Mouse (Mus musculus): Measurements from ENCODE around the gene Lhpp. TPM values are rescaled to one million over a fixed set of nuclear protein-coding genes. Genes with fewer than 3 reads are reported as not detected.

The Lhpp gene
- polyA plus RNA-seq, 1 experiment from 2014 or later, result 46.6 TPM

DNA sequence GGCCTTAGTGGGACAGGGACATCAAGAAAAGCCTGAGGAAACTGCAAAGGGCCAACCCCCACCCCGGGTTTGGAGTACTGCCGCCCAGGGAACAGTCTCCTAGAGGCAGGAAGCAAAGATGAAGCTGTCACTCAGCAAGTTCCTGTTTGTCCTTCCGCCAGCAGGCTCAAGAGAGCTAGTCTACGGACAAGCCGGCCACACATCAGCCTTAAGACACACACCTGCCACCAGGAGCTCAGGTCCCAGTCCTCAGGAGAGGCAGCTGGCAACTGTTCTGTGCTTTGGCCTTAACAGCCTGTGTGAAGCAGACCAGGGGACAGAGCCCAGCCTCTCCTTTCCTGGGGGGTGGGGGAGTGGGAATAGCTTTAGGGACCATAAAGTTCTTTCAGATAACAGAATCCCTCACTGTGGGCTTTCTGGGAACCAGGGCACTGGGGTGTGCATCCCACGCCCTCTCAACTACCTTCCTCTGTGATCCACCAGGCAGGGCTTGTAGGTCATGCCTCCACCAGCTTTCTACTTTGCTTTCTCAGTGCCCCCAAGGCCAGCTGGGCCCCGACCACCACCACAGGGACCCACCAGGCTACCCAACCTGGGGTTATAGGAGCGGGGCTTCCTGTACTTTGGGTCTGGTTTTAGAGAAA is 103.2 kb downstream of the Lhpp start:
- no peak overlapping the region for H3K4me2 ChIP-seq (replicated peaks)
- peak overlapping the region; percentile 77; the same call in 1 of the 2 replicates for H3K27ac ChIP-seq
- H3K27me3 ChIP-seq (ENCODE audit: control insufficient read depth, insufficient read depth, low read length), result no peaks in the 10 kb centered on the region
- ATAC-seq (ENCODE audit: low FRiP score), result no peak
- DNase-seq (ENCODE audit: low spot score), result no peak
- 74% methylated on average over 8 of the region's 8 CpGs for WGBS
- H3K4me1 ChIP-seq (replicated peaks; ENCODE audit: control insufficient read depth, insufficient read depth, low read length), result peaks cover 33% of the 10 kb centered on the region
- H3K4me3 ChIP-seq (replicated peaks; ENCODE audit: low read length), result no peak overlapping the region
- H3K36me3 ChIP-seq (replicated peaks; ENCODE audit: control insufficient read depth, insufficient read depth), result peaks cover 14% of the 10 kb centered on the region; the same call in 1 of the 2 replicates
- H3K9ac ChIP-seq, result no peak overlapping the region
- H3K9me3 ChIP-seq (ENCODE audit: control insufficient read depth, low read length), result no peaks in the 10 kb centered on the region

DNA sequence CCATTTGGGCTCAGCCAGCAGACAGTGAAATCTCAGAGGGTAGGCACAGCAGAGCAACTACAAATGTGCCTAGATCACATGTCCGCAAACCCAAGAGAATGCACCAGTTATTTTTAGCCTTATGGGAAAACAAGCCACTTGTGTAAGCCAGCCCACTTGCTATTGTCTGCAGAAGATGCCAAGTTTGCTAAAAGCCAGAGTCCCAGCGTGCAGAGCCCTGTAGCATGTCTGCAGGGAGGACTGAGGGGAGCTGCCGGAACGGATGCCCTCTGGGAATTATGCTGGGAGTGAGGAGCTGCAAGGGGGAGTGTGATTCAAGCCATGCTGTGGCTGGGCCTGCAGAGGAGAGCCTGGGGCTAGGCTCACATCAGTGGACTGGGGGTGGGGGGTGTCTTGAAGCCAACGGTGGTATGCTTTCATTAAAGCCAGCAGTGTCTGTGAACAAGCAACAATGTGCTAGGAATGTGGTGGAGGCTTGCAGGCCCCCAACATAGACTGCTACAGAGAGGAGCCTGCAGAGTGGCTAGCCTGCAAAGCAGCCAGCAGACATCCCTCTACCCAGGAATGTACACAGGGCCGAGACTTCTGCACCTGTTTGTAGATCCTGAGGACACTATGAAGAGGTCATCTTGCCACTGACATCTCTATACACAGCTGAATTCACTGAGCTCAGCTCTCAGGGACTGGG is 103.9 kb downstream of the Lhpp start:
- ATAC-seq (ENCODE audit: low FRiP score) (peak; percentile 42; the same call in 1 of the 2 replicates), DNase-seq (ENCODE audit: low spot score) (peak; percentile 71)
- no peak overlapping the region for H3K4me3 ChIP-seq (replicated peaks; ENCODE audit: low read length)
- peaks cover 33% of the 10 kb centered on the region for H3K4me1 ChIP-seq (replicated peaks; ENCODE audit: control insufficient read depth, insufficient read depth, low read length)
- peak overlapping the region; percentile 77 for H3K27ac ChIP-seq
- no peak overlapping the region; the same call in 1 of the 2 replicates for H3K9ac ChIP-seq
- H3K9me3 ChIP-seq (ENCODE audit: control insufficient read depth, low read length), result no peaks in the 10 kb centered on the region
- 47% methylated on average over 6 of the region's 6 CpGs for WGBS
- peaks cover 14% of the 10 kb centered on the region; the same call in 1 of the 2 replicates for H3K36me3 ChIP-seq (replicated peaks; ENCODE audit: control insufficient read depth, insufficient read depth)
- no peaks in the 10 kb centered on the region for H3K27me3 ChIP-seq (ENCODE audit: control insufficient read depth, insufficient read depth, low read length)
- H3K4me2 ChIP-seq (replicated peaks), result no peak overlapping the region

GRCm38 (mm10) chr7:132715259-132715658 is 104.8 kb downstream of the Lhpp start:
- peak overlapping the region; percentile 77; the same call in 1 of the 2 replicates for H3K27ac ChIP-seq
- no peak overlapping the region for H3K4me2 ChIP-seq (replicated peaks)
- no peak overlapping the region for H3K4me3 ChIP-seq (replicated peaks; ENCODE audit: low read length)
- H3K9me3 ChIP-seq (ENCODE audit: control insufficient read depth, low read length), result no peaks in the 10 kb centered on the region
- no peak for DNase-seq (ENCODE audit: low spot score)
- WGBS, result 96% methylated on average over 4 of the region's 4 CpGs
- no peaks in the 10 kb centered on the region for H3K27me3 ChIP-seq (ENCODE audit: control insufficient read depth, insufficient read depth, low read length)
- no peak for ATAC-seq (ENCODE audit: low FRiP score)
- peaks cover 14% of the 10 kb centered on the region; the same call in 1 of the 2 replicates for H3K36me3 ChIP-seq (replicated peaks; ENCODE audit: control insufficient read depth, insufficient read depth)
- no peak overlapping the region for H3K9ac ChIP-seq
- H3K4me1 ChIP-seq (replicated peaks; ENCODE audit: control insufficient read depth, insufficient read depth, low read length), result peaks cover 33% of the 10 kb centered on the region

DNA sequence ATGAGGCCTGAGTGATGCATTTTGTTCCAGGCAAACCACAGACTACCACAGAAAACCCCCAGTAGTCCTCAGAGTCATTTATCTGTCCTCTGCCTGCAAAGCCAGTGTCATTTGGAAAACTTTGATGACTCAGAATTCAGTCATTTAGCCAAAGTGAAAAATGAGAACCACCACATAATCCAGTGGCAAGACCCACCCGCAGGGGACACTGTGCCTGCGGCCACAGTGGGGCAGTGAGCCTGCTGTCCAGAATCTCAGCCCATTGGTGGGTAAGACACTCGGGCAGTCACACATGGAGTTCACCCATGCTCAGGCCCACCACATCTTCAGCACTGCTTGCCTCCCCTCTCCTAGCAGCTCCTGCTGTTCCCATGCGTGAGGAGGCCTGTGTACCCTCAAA is 109.1 kb downstream of the Lhpp start:
- Histone ChIP-seq H3K9me3 (ENCODE audit: control insufficient read depth, low read length) (no peaks in the 10 kb centered on the region), H3K4me2 (replicated peaks) (no peak overlapping the region), H3K9ac (no peak overlapping the region), H3K27me3 (ENCODE audit: control insufficient read depth, insufficient read depth, low read length) (no peaks in the 10 kb centered on the region), H3K4me1 (replicated peaks; ENCODE audit: control insufficient read depth, insufficient read depth, low read length) (peaks cover 17% of the 10 kb centered on the region), H3K27ac (no peak overlapping the region), H3K4me3 (replicated peaks; ENCODE audit: low read length) (no peak overlapping the region), H3K36me3 (replicated peaks; ENCODE audit: control insufficient read depth, insufficient read depth) (peaks cover 8% of the 10 kb centered on the region; the same call in 1 of the 2 replicates)
- DNase-seq (ENCODE audit: low spot score) (no peak), ATAC-seq (ENCODE audit: low FRiP score) (no peak)
- 95% methylated on average over 4 of the region's 4 CpGs for WGBS

GRCm38 (mm10) chr7:132720562-132720961 is 110.1 kb downstream of the Lhpp start:
- 0 out of 2 replicates have a peak, but pooled peaks cover 10% of the 10 kb centered on the region for H3K4me1 ChIP-seq (replicated peaks; ENCODE audit: control insufficient read depth, insufficient read depth, low read length)
- 69% methylated on average over 8 of the region's 8 CpGs for WGBS
- H3K9ac ChIP-seq, result no peak overlapping the region
- DNase-seq (ENCODE audit: low spot score) (no peak), ATAC-seq (ENCODE audit: low FRiP score) (no peak)
- H3K27me3 ChIP-seq (ENCODE audit: control insufficient read depth, insufficient read depth, low read length), result no peaks in the 10 kb centered on the region
- H3K36me3 ChIP-seq (replicated peaks; ENCODE audit: control insufficient read depth, insufficient read depth), result no peaks in the 10 kb centered on the region
- H3K4me2 ChIP-seq (replicated peaks), result no peak overlapping the region
- H3K4me3 ChIP-seq (replicated peaks; ENCODE audit: low read length), result no peak overlapping the region
- no peak overlapping the region for H3K27ac ChIP-seq
- H3K9me3 ChIP-seq (ENCODE audit: control insufficient read depth, low read length), result no peaks in the 10 kb centered on the region

- 89% methylated on average over 12 of the region's 12 CpGs for WGBS
- H3K27me3 ChIP-seq (ENCODE audit: control insufficient read depth, insufficient read depth, low read length), result no peaks in the 10 kb centered on the region
These were observed 112.2 kb downstream of the Lhpp start for GRCm38 (mm10) chr7:132722401-132723370.

DNA sequence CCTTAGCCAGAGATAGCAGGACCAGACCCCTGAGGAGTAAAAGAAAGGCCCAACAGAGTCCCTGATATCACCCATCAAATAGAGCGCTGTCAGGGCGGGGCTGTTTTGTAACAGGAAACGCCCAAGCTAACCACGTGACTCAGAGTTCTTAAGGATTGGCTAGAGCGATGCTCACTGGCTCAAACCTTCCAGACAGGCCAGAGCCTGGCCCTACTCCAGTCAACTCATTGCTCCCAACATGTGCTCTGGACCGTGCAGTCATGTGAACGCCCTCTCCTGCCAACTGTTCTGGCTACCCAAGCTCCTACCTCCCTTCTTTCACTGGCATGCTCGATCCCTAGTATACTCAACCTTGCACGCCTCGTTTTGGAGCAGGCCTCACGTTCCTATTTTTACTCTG is 113.5 kb downstream of the Lhpp start:
- DNase-seq (ENCODE audit: low spot score) (peak; percentile 45), ATAC-seq (ENCODE audit: low FRiP score) (peak; percentile 76; the same call in 1 of the 2 replicates)
- Histone ChIP-seq H3K4me1 (replicated peaks; ENCODE audit: control insufficient read depth, insufficient read depth, low read length) (0 out of 2 replicates have a peak, but pooled peaks cover 13% of the 10 kb centered on the region), H3K9ac (no peak overlapping the region), H3K4me3 (replicated peaks; ENCODE audit: low read length) (no peak overlapping the region), H3K4me2 (replicated peaks) (no peak overlapping the region), H3K27me3 (ENCODE audit: control insufficient read depth, insufficient read depth, low read length) (no peaks in the 10 kb centered on the region), H3K36me3 (replicated peaks; ENCODE audit: control insufficient read depth, insufficient read depth) (no peaks in the 10 kb centered on the region), H3K9me3 (ENCODE audit: control insufficient read depth, low read length) (no peaks in the 10 kb centered on the region), H3K27ac (no peak overlapping the region)
- 82% methylated on average over 11 of the region's 11 CpGs for WGBS

More at GRCm38 (mm10) chr7:132722401-132723370, 112.2 kb downstream of the Lhpp start:
- Histone ChIP-seq H3K27ac (peak overlapping the region; percentile 9; the same call in 1 of the 2 replicates), H3K36me3 (replicated peaks; ENCODE audit: control insufficient read depth, insufficient read depth) (no peaks in the 10 kb centered on the region), H3K9me3 (ENCODE audit: control insufficient read depth, low read length) (no peaks in the 10 kb centered on the region), H3K4me3 (replicated peaks; ENCODE audit: low read length) (no peak overlapping the region), H3K4me2 (replicated peaks) (no peak overlapping the region), H3K9ac (no peak overlapping the region), H3K4me1 (replicated peaks; ENCODE audit: control insufficient read depth, insufficient read depth, low read length) (0 out of 2 replicates have a peak, but pooled peaks cover 13% of the 10 kb centered on the region)
- ATAC-seq (ENCODE audit: low FRiP score), result no peak
- no peak for DNase-seq (ENCODE audit: low spot score)

GRCm38 (mm10) chr7:132724501-132725062 is 114.1 kb downstream of the Lhpp start:
- no peak overlapping the region for H3K9ac ChIP-seq
- no peaks in the 10 kb centered on the region for H3K9me3 ChIP-seq (ENCODE audit: control insufficient read depth, low read length)
- H3K4me1 ChIP-seq (replicated peaks; ENCODE audit: control insufficient read depth, insufficient read depth, low read length), result 0 out of 2 replicates have a peak, but pooled peaks cover 13% of the 10 kb centered on the region
- WGBS, result 85% methylated on average over 5 of the region's 5 CpGs
- ATAC-seq (ENCODE audit: low FRiP score) (no peak), DNase-seq (ENCODE audit: low spot score) (no peak)
- H3K4me3 ChIP-seq (replicated peaks; ENCODE audit: low read length), result no peak overlapping the region
- no peaks in the 10 kb centered on the region for H3K27me3 ChIP-seq (ENCODE audit: control insufficient read depth, insufficient read depth, low read length)
- H3K36me3 ChIP-seq (replicated peaks; ENCODE audit: control insufficient read depth, insufficient read depth), result peaks cover 3% of the 10 kb centered on the region; the same call in 1 of the 2 replicates
- H3K4me2 ChIP-seq (replicated peaks), result no peak overlapping the region
- no peak overlapping the region for H3K27ac ChIP-seq
